Mouse (Mus musculus) ES-Bruce4 (cell line): ENCODE measurements around the gene Gm26620.

ENCODE experiments used
- CTCF ChIP-seq: IDR thresholded peaks from one replicate; pipeline ENCODE4 v1.8.1; 2011; ENCODE audit warnings: low read depth, low read length
- POLR2A ChIP-seq: IDR thresholded peaks from one replicate; pipeline ENCODE4 v1.8.1; 2011; ENCODE audit warnings: low read length; ENCODE audit not compliant: insufficient read depth

DNA sequence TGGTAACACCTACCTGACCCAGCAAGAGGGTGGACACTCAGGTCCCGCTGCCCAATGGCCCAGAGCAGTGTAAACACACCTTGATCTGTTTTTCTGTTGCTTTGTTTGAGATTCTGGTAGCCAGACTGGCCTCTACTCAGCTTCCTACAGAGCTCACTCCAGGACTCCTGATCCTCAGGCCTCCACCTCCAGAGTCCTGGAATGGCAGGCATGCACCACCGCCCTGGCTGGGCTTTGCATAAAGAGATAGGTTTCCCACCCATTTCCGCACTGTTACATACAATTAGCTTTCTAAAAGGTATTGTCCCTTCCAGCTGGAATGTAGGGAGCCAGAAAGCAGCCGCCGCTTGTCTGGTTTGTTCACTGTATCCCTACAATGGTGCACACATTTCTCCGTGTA, 13.5 kb upstream of the Gm26620 start:
- no peak for TF ChIP-seq POLR2A
- no peak for TF ChIP-seq CTCF
